Mouse (Mus musculus): ENCODE results near the gene Idh3a.

DNA sequence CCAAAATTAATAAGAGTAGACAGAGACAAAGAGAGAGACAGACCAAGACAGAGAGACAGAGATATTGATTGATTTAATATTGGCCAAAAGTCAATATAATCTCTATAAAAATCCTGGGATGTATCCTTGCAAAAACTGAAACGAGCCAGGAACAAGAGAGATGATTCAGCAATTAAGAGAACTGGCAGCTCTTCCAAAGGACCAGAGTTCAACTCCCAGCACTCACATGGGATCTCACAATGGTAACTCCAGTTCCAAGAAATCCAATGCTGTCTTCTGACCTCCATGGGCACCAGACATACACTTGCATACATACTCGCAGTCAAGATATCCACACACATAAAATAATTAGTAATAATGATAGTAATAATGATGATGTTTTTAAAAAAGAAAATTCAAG, 66.6 kb downstream of the Idh3a start:
- TF ChIP-seq CTCF (IDR thresholded peaks at IDR 0.05; ENCODE audit: extremely low read depth, insufficient read length, insufficient replicate concordance, low read depth, low read length) (no peak), POLR2A (IDR thresholded peaks at IDR 0.05; ENCODE audit: low read depth, low read length) (no peak)

Measured in small intestine, adult 2 months (tissue).